Mouse (Mus musculus) left cerebral cortex, adult 18-20 months (tissue): ENCODE results near the gene Otud7b. TPM values are rescaled to one million over a fixed set of nuclear protein-coding genes. Genes with fewer than 3 reads are reported as not detected.
A peak's percentile ranks its signal among the peaks of the same experiment; 100 is the strongest.
"Not testable (repeated sequence)": the region's sequence is repeated elsewhere in the genome, so short reads cannot be mapped to it uniquely, and the experiment has no call there.

Experiments used
- DNase-seq, 2 experiments: peaks; one replicate each; pipeline ENCODE4 v3.0.0; 2021 to 2022; ENCODE audit warnings: low spot score in 2 of 2, mixed read lengths in 1 of 2
- total RNA-seq, 2 experiments: library from RNA; stranded (reverse); gene quantifications; 2 replicates each; pipeline ENCODE4 v1.2.3; 2021

Otud7b gene
- total RNA-seq, 2 experiments from 2014 or later = 37.0 to 38.1 TPM

- no peak for DNase-seq
Measured at GRCm38 (mm10) chr3:96178902-96179301, 74.6 kb downstream of the Otud7b start.

GRCm38 (mm10) chr3:96179531-96179930 is 75.2 kb downstream of the Otud7b start:
- DNase-seq = no peak

GRCm38 (mm10) chr3:96180727-96181477 is 76.6 kb downstream of the Otud7b start, which contains the start of gene Sv2a:
Gene Sv2a (plus strand): TSS chr3:96181151.
- peak; percentile 74 to 77 for DNase-seq

GRCm38 (mm10) chr3:96181510-96182381 is 77.4 kb downstream of the Otud7b start:
- DNase-seq = peak; percentile 31 to 37

GRCm38 (mm10) chr3:96182382-96182776 is 78.1 kb downstream of the Otud7b start:
- DNase-seq = peak in 1 of 2 experiments; percentile 42

- DNase-seq = no peak
Measured at GRCm38 (mm10) chr3:96192977-96193376, 88.7 kb downstream of the Otud7b start.

- no peak for DNase-seq
Measured at GRCm38 (mm10) chr3:96194966-96195365, 90.6 kb downstream of the Otud7b start.

- no peak for DNase-seq
Measured at GRCm38 (mm10) chr3:96195616-96196313, 91.4 kb downstream of the Otud7b start.

- no peak for DNase-seq
Measured at GRCm38 (mm10) chr3:96196437-96197128, 92.3 kb downstream of the Otud7b start.

- DNase-seq = peak; percentile 88 to 94
Measured at GRCm38 (mm10) chr3:96197129-96197749, 92.9 kb downstream of the Otud7b start.

GRCm38 (mm10) chr3:96198181-96198580 is 93.9 kb downstream of the Otud7b start:
- DNase-seq = no peak

- DNase-seq = not testable (repeated sequence)
Measured at GRCm38 (mm10) chr3:96198601-96199251, 94.4 kb downstream of the Otud7b start.

- no peak for DNase-seq
Measured at GRCm38 (mm10) chr3:96199731-96200130, 95.4 kb downstream of the Otud7b start.

- DNase-seq = no peak
Measured at GRCm38 (mm10) chr3:96207819-96208218, 103.5 kb downstream of the Otud7b start.

- DNase-seq = no peak
Measured at GRCm38 (mm10) chr3:96209242-96209641, 104.9 kb downstream of the Otud7b start.

Other genes starting within 250 kb of the Otud7b start
- gene Prpf3, start 248.6 kb upstream of the Otud7b start, total RNA-seq = 10 to 100 TPM; 30.1 to 32.8 TPM
- gene Mrps21, start 233.0 kb upstream of the Otud7b start, total RNA-seq = 100 to 1,000 TPM; 163 to 166 TPM
- 10 to 100 TPM; 10.0 to 17.0 TPM for gene Ciart, start 222.3 kb upstream of the Otud7b start, total RNA-seq
- 1 to 10 TPM; 3.6 to 6.3 TPM for gene BC028528, start 212.5 kb upstream of the Otud7b start, total RNA-seq
- 10 to 100 TPM; 62.7 to 64.4 TPM for gene Aph1a, start 210.6 kb upstream of the Otud7b start, total RNA-seq
- 1 to 10 TPM; 6.0 to 7.8 TPM for gene Car14, start 199.8 kb upstream of the Otud7b start, total RNA-seq
- gene Anp32e, start 175.3 kb upstream of the Otud7b start, total RNA-seq = 100 to 1,000 TPM in 1 of 2 experiments, 10 to 100 TPM in 1; 95.1 to 109 TPM
- 10 to 100 TPM; 73.6 to 81.9 TPM for gene Plekho1, start 108.5 kb upstream of the Otud7b start, total RNA-seq
- 10 to 100 TPM; 46.4 to 46.7 TPM for gene Vps45, start 46.1 kb upstream of the Otud7b start, total RNA-seq
- 1 to 10 TPM; 6.9 to 8.5 TPM for gene Mtmr11, start 57.5 kb downstream of the Otud7b start, total RNA-seq
- 10 to 100 TPM; 48.6 to 50.3 TPM for gene Sf3b4, start 67.8 kb downstream of the Otud7b start, total RNA-seq
- gene Sv2a, start 76.6 kb downstream of the Otud7b start, total RNA-seq = 100 to 1,000 TPM; 429 to 445 TPM
- gene Bola1, start 115.2 kb downstream of the Otud7b start, total RNA-seq = 10 to 100 TPM; 12.3 to 16.2 TPM
- gene Hist2h2ab, start 115.3 kb downstream of the Otud7b start, total RNA-seq = 10 to 100 TPM; 16.5 to 17.3 TPM
- gene Hist2h2ac, start 116.4 kb downstream of the Otud7b start, total RNA-seq = 10 to 100 TPM; 30.9 to 38.1 TPM
- gene Hist2h2be, start 116.6 kb downstream of the Otud7b start, total RNA-seq = 1 to 10 TPM; 5.3 to 6.8 TPM
- 1 to 10 TPM; 3.8 to 4.1 TPM for gene Hist2h3c2, start 134.6 kb downstream of the Otud7b start, total RNA-seq
- gene Hist2h2aa2, start 135.7 kb downstream of the Otud7b start, total RNA-seq = 100 to 1,000 TPM; 239 to 244 TPM
- 1 to 10 TPM in 1 of 2 experiments, not detected in 1; 2.9 TPM for gene Hist2h2aa1, start 141.0 kb downstream of the Otud7b start, total RNA-seq
- not detected for gene Hist2h3c1, start 142.2 kb downstream of the Otud7b start, total RNA-seq
- 10 to 100 TPM; 36.9 to 40.6 TPM for gene Hist2h4, start 158.8 kb downstream of the Otud7b start, total RNA-seq
- gene Hist2h3b, start 164.1 kb downstream of the Otud7b start, total RNA-seq = 10 to 100 TPM; 51.9 to 52.0 TPM
- 100 to 1,000 TPM; 210 to 215 TPM for gene Hist2h2bb, start 165.2 kb downstream of the Otud7b start, total RNA-seq
- gene Fcgr1, start 189.4 kb downstream of the Otud7b start, total RNA-seq = 1 to 10 TPM; 2.6 to 2.8 TPM